Mouse (Mus musculus) liver, embryonic 12.5 days (tissue): Measurements from ENCODE around the gene Slc17a7. TPM values are rescaled to one million over a fixed set of nuclear protein-coding genes. Genes with fewer than 3 reads are reported as not detected.
A peak's percentile ranks its signal among the peaks of the same experiment; 100 is the strongest.

Experiments used
- ATAC-seq: fragments of 200-750 bp; cut with Nextera tagmentation; 2 replicates; pipeline ENCODE4 v1.8.0; 2017; ENCODE audit warnings: moderate number of reproducible peaks, mild to moderate bottlenecking, moderate library complexity
- H3K27ac ChIP-seq: fragments of 300-500 bp; sonication (generic); 2 replicates; pipeline ENCODE4 v1.5.1; 2016; ENCODE audit warnings: mild to moderate bottlenecking
- H3K27me3 ChIP-seq: fragments of 300-500 bp; sonication (generic); replicated peaks from 2 replicates; pipeline ENCODE4 v1.6.1; 2016; ENCODE audit warnings: mild to moderate bottlenecking, moderate library complexity
- H3K36me3 ChIP-seq: fragments of 300-500 bp; sonication (generic); 2 replicates; pipeline ENCODE4 v1.6.1; 2016; ENCODE audit warnings: mild to moderate bottlenecking, moderate library complexity
- H3K4me1 ChIP-seq: fragments of 300-500 bp; sonication (generic); 2 replicates; pipeline ENCODE4 v1.6.1; 2016
- H3K4me2 ChIP-seq: fragments of 300-500 bp; sonication (generic); 2 replicates; pipeline ENCODE4 v1.6.1; 2016; ENCODE audit warnings: mild to moderate bottlenecking, moderate library complexity
- H3K4me3 ChIP-seq: fragments of 300-500 bp; sonication (generic); 2 replicates; pipeline ENCODE4 v1.5.1; 2016; ENCODE audit warnings: mild to moderate bottlenecking, moderate library complexity
- H3K9ac ChIP-seq: fragments of 300-500 bp; sonication (generic); 2 replicates; pipeline ENCODE4 v1.6.1; 2016; ENCODE audit warnings: mild to moderate bottlenecking, moderate library complexity
- H3K9me3 ChIP-seq: fragments of 300-500 bp; sonication (generic); replicated peaks from 2 replicates; pipeline ENCODE4 v1.6.1; 2016; ENCODE audit warnings: mild to moderate bottlenecking, moderate library complexity
- WGBS: fragments of 180-500 bp; shearing (Covaris S2); methylation state at CpG from one replicate; pipeline ENCODE4 v1.1.7; 2016; ENCODE audit not compliant: insufficient replicate concordance; 5-methylcytosine and 5-hydroxymethylcytosine counted together
- polyA plus RNA-seq: library from polyadenylated mRNA; unstranded; fragments of >200 nt; fragmentation: Nextera tagmentation; extraction: Ambion mirVana; gene quantifications from 2 replicates; pipeline ENCODE4 v1.2.1, GENCODE M21; 2016

Gene Slc17a7
- polyA plus RNA-seq, 1 experiment from 2014 or later = not detected

DNA sequence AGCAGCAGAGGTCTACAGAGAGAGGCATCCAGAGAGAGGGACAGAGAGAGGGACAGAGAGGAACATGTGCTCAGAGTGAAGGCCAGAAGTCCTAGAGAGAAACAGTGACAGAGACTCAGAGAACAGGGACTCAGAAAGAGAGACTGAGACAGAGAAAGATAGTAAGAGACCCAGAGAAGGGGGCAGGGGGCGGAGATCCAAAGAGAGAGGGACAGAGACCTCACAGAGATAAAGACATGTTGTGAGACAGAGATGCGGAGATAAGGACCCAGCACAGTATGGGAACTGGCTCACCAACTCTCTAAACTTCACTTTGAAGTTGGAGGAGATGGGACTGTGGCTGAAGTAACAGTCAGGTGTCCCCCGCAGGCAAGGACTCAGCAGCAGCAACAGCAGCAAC, 28.4 kb upstream of the Slc17a7 start:
- Histone ChIP-seq H3K4me1 (peaks cover 66% of the 10 kb centered on the region), H3K27ac (peak overlapping the region; percentile 83), H3K9ac (peak overlapping the region; percentile 81), H3K4me3 (peak overlapping the region; percentile 75), H3K9me3 (no peaks in the 10 kb centered on the region), H3K27me3 (no peaks in the 10 kb centered on the region), H3K4me2 (peak overlapping the region; percentile 94), H3K36me3 (peaks cover 14% of the 10 kb centered on the region)
- 30% methylated on average over 3 of the region's 3 CpGs for WGBS
- 0 out of 2 replicates have a peak, but pooled peaks have one; percentile 6 for ATAC-seq

DNA sequence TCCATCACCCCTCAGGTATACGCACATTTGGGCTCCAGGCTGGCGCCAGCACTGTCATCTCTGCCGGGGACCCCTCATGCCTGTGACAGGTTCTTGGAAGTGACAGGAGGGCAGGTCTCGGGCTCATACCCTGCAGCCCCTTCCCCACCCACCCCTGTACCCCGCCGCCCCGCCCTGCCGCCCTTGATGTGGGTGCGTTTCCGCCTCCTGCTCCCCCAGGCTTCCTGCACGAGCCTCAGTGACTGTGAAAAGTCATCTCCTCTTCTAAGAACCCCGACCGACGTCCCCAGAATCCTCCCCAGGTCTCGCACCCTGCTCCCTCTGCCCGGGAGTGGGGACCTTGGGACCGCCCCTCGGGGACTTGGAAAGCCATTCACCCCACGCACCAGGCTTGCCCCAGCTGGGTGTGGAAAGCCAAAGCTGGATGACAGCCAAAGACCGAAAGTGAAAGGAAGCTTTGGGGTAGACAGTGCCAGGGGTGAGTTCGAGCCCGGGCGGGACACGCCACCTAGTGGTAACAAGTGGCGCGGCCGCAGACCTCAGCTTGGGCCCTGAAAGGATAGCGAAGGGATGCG, 27.7 kb upstream of the Slc17a7 start, which contains the start of the genes Gm45713 and Flt3l:
TSS of gene Gm45713 (minus strand) at position 239 of the 575 bp plus-strand sequence.
TSS of gene Flt3l (minus strand) at position 440 of the 575 bp plus-strand sequence.
- peak; percentile 77 for ATAC-seq
- Histone ChIP-seq H3K36me3 (peaks cover 15% of the 10 kb centered on the region), H3K27ac (peak within 1 kb of the TSS; percentile 83), H3K4me3 (peak within 1 kb of the TSS; percentile 75), H3K4me1 (peaks cover 65% of the 10 kb centered on the region), H3K9me3 (no peaks in the 10 kb centered on the region), H3K4me2 (peak within 1 kb of the TSS; percentile 94), H3K9ac (peak within 1 kb of the TSS; percentile 81), H3K27me3 (no peaks in the 10 kb centered on the region)
- 2% methylated on average over 29 of the region's 29 CpGs for WGBS

GRCm38 (mm10) chr7:45137171-45138006, 26.4 kb upstream of the Slc17a7 start:
- Histone ChIP-seq H3K4me3 (peak overlapping the region; percentile 0; the same call in 1 of the 2 replicates), H3K36me3 (peaks cover 26% of the 10 kb centered on the region), H3K4me2 (peak overlapping the region; percentile 94), H3K9ac (peak overlapping the region; percentile 15; the same call in 1 of the 2 replicates), H3K27ac (peak overlapping the region; percentile 83), H3K27me3 (no peaks in the 10 kb centered on the region), H3K4me1 (peaks cover 62% of the 10 kb centered on the region), H3K9me3 (no peaks in the 10 kb centered on the region)
- WGBS = 14% methylated on average over 12 of the region's 12 CpGs
- ATAC-seq = peak; percentile 76

DNA sequence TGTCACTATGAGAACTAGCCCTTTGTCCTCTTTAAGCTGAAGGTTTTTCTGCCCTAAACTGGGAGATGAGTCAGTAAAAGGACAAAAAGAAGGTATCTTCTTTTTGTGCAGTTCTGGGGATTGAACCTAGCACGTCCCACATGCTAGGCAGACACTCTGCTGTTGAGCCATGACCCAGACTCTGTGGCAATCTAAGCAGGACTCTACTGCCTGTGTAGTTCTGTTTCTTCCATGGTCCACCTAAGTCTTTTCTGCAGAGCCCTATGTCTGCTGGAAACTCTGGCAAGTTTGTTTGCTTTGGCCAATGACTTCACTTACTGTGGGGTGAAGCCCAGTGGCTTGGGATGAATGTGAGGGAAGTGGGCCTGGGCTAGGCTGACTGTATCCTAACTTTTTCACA, 25.3 kb upstream of the Slc17a7 start:
- Histone ChIP-seq H3K4me2 (peak overlapping the region; percentile 94; the same call in 1 of the 2 replicates), H3K4me3 (no peak overlapping the region), H3K9ac (no peak overlapping the region), H3K9me3 (no peaks in the 10 kb centered on the region), H3K27me3 (no peaks in the 10 kb centered on the region), H3K4me1 (peaks cover 62% of the 10 kb centered on the region), H3K36me3 (peaks cover 33% of the 10 kb centered on the region), H3K27ac (peak overlapping the region; percentile 83; the same call in 1 of the 2 replicates)
- no peak for ATAC-seq
- 70% methylated on average over 1 of the region's 1 CpGs for WGBS

DNA sequence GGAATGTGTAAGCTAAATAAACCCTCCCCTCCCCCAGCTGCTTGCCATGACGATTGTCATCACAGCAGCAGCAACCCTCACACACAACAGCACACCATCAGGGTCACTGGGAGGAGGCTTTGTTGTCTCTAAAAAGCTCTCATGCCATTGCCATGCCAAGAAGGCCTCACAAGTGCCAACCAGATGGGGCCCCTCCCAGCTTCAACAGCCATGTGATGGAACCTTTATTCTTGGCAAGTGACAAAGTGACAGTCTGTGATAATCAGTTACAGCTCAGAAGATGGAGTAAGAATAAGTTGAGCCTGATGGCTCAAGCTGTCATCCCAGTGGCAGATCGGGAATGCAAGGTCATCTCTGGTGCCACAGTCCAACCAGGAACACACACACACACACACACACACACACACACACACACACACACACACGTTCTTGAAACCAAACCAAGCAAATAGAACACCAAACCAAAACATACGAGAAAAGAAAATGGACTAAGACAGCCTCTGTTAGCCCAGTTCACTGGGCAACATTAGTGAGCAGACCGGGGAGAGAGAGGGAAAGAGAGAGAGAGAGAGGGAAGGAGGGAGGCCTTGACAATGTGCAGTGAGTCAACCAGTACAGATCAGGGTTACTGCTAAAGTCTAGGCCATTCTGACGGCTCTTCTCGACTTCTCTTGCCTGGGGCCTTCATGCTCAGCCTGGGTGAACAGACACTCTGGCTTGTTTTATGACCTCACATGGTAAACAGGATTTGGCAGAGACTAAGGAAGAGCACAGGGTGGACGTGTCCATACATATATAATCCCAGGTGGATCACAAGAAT, 23.6 kb upstream of the Slc17a7 start:
- no peak overlapping the region for H3K9ac ChIP-seq
- H3K27me3 ChIP-seq = no peaks in the 10 kb centered on the region
- H3K9me3 ChIP-seq = no peaks in the 10 kb centered on the region
- WGBS = 64% methylated on average over 8 of the region's 8 CpGs
- H3K36me3 ChIP-seq = peaks cover 45% of the 10 kb centered on the region
- H3K4me3 ChIP-seq = no peak overlapping the region
- peaks cover 45% of the 10 kb centered on the region for H3K4me1 ChIP-seq
- no peak for ATAC-seq
- no peak overlapping the region for H3K4me2 ChIP-seq
- no peak overlapping the region for H3K27ac ChIP-seq

GRCm38 (mm10) chr7:45141319-45141718, 22.4 kb upstream of the Slc17a7 start:
- 87% methylated on average over 3 of the region's 3 CpGs for WGBS
- Histone ChIP-seq H3K4me3 (no peak overlapping the region), H3K9me3 (no peaks in the 10 kb centered on the region), H3K4me1 (peaks cover 37% of the 10 kb centered on the region), H3K36me3 (peaks cover 57% of the 10 kb centered on the region), H3K27me3 (no peaks in the 10 kb centered on the region), H3K27ac (no peak overlapping the region), H3K4me2 (no peak overlapping the region), H3K9ac (no peak overlapping the region)
- ATAC-seq = no peak

- WGBS = 79% methylated on average over 5 of the region's 5 CpGs
- no peak overlapping the region for H3K4me2 ChIP-seq
- no peak for ATAC-seq
These were observed 21.8 kb upstream of the Slc17a7 start for GRCm38 (mm10) chr7:45141914-45142313.

GRCm38 (mm10) chr7:45144368-45145174, 19.2 kb upstream of the Slc17a7 start:
- Histone ChIP-seq H3K36me3 (peaks cover 81% of the 10 kb centered on the region), H3K4me1 (peaks cover 25% of the 10 kb centered on the region), H3K27ac (no peak overlapping the region), H3K4me2 (no peak overlapping the region), H3K9ac (no peak overlapping the region), H3K9me3 (no peaks in the 10 kb centered on the region), H3K27me3 (no peaks in the 10 kb centered on the region), H3K4me3 (no peak overlapping the region)
- no peak for ATAC-seq
- WGBS = 84% methylated on average over 13 of the region's 13 CpGs

More at GRCm38 (mm10) chr7:45141914-45142313, 21.8 kb upstream of the Slc17a7 start:
- no peaks in the 10 kb centered on the region for H3K9me3 ChIP-seq
- H3K27me3 ChIP-seq = no peaks in the 10 kb centered on the region
- peaks cover 31% of the 10 kb centered on the region for H3K4me1 ChIP-seq
- no peak overlapping the region for H3K9ac ChIP-seq
- H3K27ac ChIP-seq = no peak overlapping the region
- no peak overlapping the region for H3K4me3 ChIP-seq
- peaks cover 63% of the 10 kb centered on the region for H3K36me3 ChIP-seq

DNA sequence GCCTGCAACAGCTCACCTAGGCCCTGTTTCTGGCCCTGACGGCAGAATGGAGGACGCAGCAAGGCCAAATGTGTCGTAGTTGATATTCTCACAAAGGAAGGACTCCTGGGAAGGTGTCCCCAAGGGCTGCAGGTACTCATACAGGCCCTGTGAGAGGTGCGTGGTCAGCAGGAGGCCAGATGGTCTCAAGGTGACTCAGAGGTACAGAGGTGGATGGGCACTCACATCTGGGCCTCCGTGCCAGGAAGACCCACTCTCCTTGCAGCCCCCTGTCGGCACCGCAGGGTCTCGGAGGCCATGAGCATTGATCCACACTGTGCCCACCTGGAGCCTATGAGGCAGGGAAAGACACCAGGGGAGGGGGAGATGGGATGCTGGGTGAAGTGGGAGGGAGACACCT, 18.3 kb upstream of the Slc17a7 start:
- WGBS = 94% methylated on average over 8 of the region's 8 CpGs
- Histone ChIP-seq H3K27ac (no peak overlapping the region), H3K4me2 (no peak overlapping the region), H3K36me3 (peaks cover 77% of the 10 kb centered on the region), H3K9ac (no peak overlapping the region), H3K9me3 (no peaks in the 10 kb centered on the region), H3K4me1 (peaks cover 21% of the 10 kb centered on the region), H3K27me3 (no peaks in the 10 kb centered on the region), H3K4me3 (no peak overlapping the region)
- ATAC-seq = no peak

DNA sequence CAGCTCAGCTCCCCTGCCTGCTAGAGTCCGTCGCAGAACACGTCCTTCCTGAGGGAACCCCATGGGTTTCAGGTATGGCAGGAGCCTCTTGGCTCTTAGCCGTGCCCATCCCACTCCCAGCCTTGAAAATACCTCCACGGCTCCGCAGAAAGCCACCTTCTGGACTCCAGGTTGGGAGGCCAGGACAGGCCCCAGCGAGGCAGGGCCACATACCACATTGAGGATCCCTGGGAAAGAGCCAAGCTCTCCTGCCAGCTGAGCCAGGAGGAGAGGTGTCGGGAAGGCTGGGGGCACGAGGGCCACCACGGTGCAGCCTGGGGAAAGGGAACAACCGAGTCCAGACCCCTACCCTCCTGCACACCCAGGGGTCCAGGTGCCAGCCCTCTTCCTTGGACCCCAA, 16.5 kb upstream of the Slc17a7 start:
- Histone ChIP-seq H3K27ac (no peak overlapping the region), H3K36me3 (peaks cover 66% of the 10 kb centered on the region), H3K4me3 (no peak overlapping the region), H3K4me2 (no peak overlapping the region), H3K9me3 (no peaks in the 10 kb centered on the region), H3K27me3 (no peaks in the 10 kb centered on the region), H3K9ac (no peak overlapping the region), H3K4me1 (peaks cover 34% of the 10 kb centered on the region)
- 86% methylated on average over 11 of the region's 11 CpGs for WGBS
- no peak for ATAC-seq

GRCm38 (mm10) chr7:45147899-45148298, 15.8 kb upstream of the Slc17a7 start:
- Histone ChIP-seq H3K36me3 (peaks cover 60% of the 10 kb centered on the region), H3K27ac (no peak overlapping the region), H3K4me1 (peaks cover 34% of the 10 kb centered on the region), H3K4me2 (no peak overlapping the region), H3K9ac (no peak overlapping the region), H3K4me3 (no peak overlapping the region), H3K9me3 (no peaks in the 10 kb centered on the region), H3K27me3 (no peaks in the 10 kb centered on the region)
- 79% methylated on average over 11 of the region's 11 CpGs for WGBS
- no peak; the same call in 1 of the 2 replicates for ATAC-seq
